Mouse (Mus musculus) ES-E14 (cell line): ENCODE results near the gene Tmem156. TPM values are rescaled to one million over a fixed set of nuclear protein-coding genes. Genes with fewer than 3 reads are reported as not detected.

ENCODE experiments used
- DNase-seq: peaks from one replicate; pipeline ENCODE4 v3.0.0-alpha.2; 2013; ENCODE audit warnings: low read depth, low spot score
- H3K27ac ChIP-seq: 2 replicates; pipeline ENCODE4 v1.5.1; 2012; ENCODE audit warnings: low read depth, mild to moderate bottlenecking, low read length, moderate library complexity, mixed read lengths; ENCODE audit not compliant: poor library complexity, insufficient read depth, severe bottlenecking
- H3K36me3 ChIP-seq: 2 replicates; pipeline ENCODE4 v1.6.1; 2012; ENCODE audit warnings: mild to moderate bottlenecking, low read length, moderate library complexity, mixed read lengths; ENCODE audit not compliant: control insufficient read depth, poor library complexity, insufficient read depth, severe bottlenecking
- H3K4me1 ChIP-seq, 2 experiments: fragments of 150-350 bp in 1 of 2; sonication (generic) in 1 of 2; 2 replicates each; pipeline ENCODE4 v1.6.1; 2012; ENCODE audit warnings: low read length in 2 of 2, mild to moderate bottlenecking in 1 of 2, mixed read lengths in 1 of 2; ENCODE audit not compliant: control insufficient read depth in 2 of 2, insufficient read depth in 2 of 2, poor library complexity in 1 of 2
- H3K4me3 ChIP-seq, 2 experiments: fragments of 150-350 bp in 1 of 2; sonication (generic) in 1 of 2; 2 replicates each; pipeline ENCODE4 v1.5.1; 2012; ENCODE audit warnings: low read length in 2 of 2, low read depth in 1 of 2, mild to moderate bottlenecking in 1 of 2, mixed read lengths in 1 of 2; ENCODE audit not compliant: insufficient read depth in 1 of 2, poor library complexity in 1 of 2, severe bottlenecking in 1 of 2
- H3K9ac ChIP-seq: 2 replicates; pipeline ENCODE4 v1.6.1; 2012; ENCODE audit warnings: low read depth, mild to moderate bottlenecking, low read length, mixed read lengths; ENCODE audit not compliant: poor library complexity, insufficient read depth, severe bottlenecking
- H3K9me3 ChIP-seq: fragments of 150-350 bp; sonication (generic); 2 replicates; pipeline ENCODE4 v1.6.1; 2012; ENCODE audit warnings: low read depth, mild to moderate bottlenecking, low read length; ENCODE audit not compliant: control insufficient read depth, insufficient read depth
- CHD2 ChIP-seq: IDR thresholded peaks from 2 replicates; pipeline ENCODE4 v1.6.1; 2014; ENCODE audit warnings: mild to moderate bottlenecking, low read depth, low read length, inconsistent platforms
- HCFC1 ChIP-seq: IDR thresholded peaks from 2 replicates; pipeline ENCODE4 v1.6.1; 2012; ENCODE audit warnings: low read length, inconsistent platforms, borderline replicate concordance; ENCODE audit not compliant: insufficient read depth
- MAFK ChIP-seq: IDR thresholded peaks from 2 replicates; pipeline ENCODE4 v1.6.1; 2014; ENCODE audit warnings: mild to moderate bottlenecking, low read depth, low read length, inconsistent platforms; ENCODE audit not compliant: insufficient read depth
- ZC3H11A ChIP-seq: IDR thresholded peaks from 2 replicates; pipeline ENCODE4 v1.6.1; 2012; ENCODE audit warnings: low read depth, mild to moderate bottlenecking, inconsistent platforms, low read length, borderline replicate concordance
- ZNF384 ChIP-seq: IDR thresholded peaks from 2 replicates; pipeline ENCODE4 v1.6.1; 2012; ENCODE audit warnings: low read depth, low read length, inconsistent platforms
- in situ Hi-C, 2 experiments: fragments of 600-800 bp; cut with MboI; formaldehyde crosslinking; loops; one replicate each; pipeline ENCODE4 v1.15.1; 2025; ENCODE audit warnings: low sequenced_read_pairs in 2 of 2, inconsistent platforms in 1 of 2; ENCODE audit not compliant: unreplicated experiment in 2 of 2
- total RNA-seq: library from RNA; depleted of rRNA; stranded (reverse); fragments of 300-350 nt; gene quantifications from 2 replicates; pipeline ENCODE4 v1.2.3, GENCODE M21; 2012

Gene Tmem156
- total RNA-seq, 1 experiment, result 0.40 TPM

GRCm38 (mm10) chr5:65106876-65107772, 15.2 kb upstream of the Tmem156 start, which contains the start of gene Klhl5:
Gene Klhl5 (plus strand): TSS chr5:65107539.
- H3K27ac ChIP-seq, result peak within 1 kb of the TSS; percentile 19; the same call in 1 of the 2 replicates
- peak; percentile 75 for DNase-seq
- H3K9ac ChIP-seq, result peak within 1 kb of the TSS; percentile 90
- H3K4me3 ChIP-seq, result peak within 1 kb of the TSS; percentile 70 to 100
- H3K36me3 ChIP-seq, result no peaks in the 10 kb centered on the region
- TF ChIP-seq ZC3H11A, result no peak
- TF ChIP-seq HCFC1, result no peak
- no peak for TF ChIP-seq ZNF384
- TF ChIP-seq CHD2, result no peak
- no peak for TF ChIP-seq MAFK
- in situ Hi-C loops, result no loop called here
- peaks cover 1 to 3% of the 10 kb centered on the region in 2 experiments; a peak in 2 of 4 replicates for H3K4me1 ChIP-seq
- H3K9me3 ChIP-seq, result no peaks in the 10 kb centered on the region

GRCm38 (mm10) chr5:65102641-65103042, 10.7 kb upstream of the Tmem156 start:
- Histone ChIP-seq H3K27ac (no peak overlapping the region), H3K4me1 (peaks cover 1 to 3% of the 10 kb centered on the region in 2 experiments; a peak in 2 of 4 replicates), H3K4me3 (no peak overlapping the region), H3K36me3 (no peaks in the 10 kb centered on the region), H3K9me3 (no peaks in the 10 kb centered on the region), H3K9ac (no peak overlapping the region)
- TF ChIP-seq ZNF384 (no peak), CHD2 (no peak), ZC3H11A (no peak), HCFC1 (no peak), MAFK (no peak)
- DNase-seq, result no peak
- in situ Hi-C loops, result no loop called here

GRCm38 (mm10) chr5:65102026-65102640, 10.2 kb upstream of the Tmem156 start:
- in situ Hi-C loops, result no loop called here
- TF ChIP-seq MAFK (no peak), CHD2 (no peak), ZC3H11A (no peak), HCFC1 (no peak), ZNF384 (no peak)
- no peak overlapping the region for H3K4me3 ChIP-seq
- DNase-seq, result peak; percentile 40
- no peaks in the 10 kb centered on the region for H3K9me3 ChIP-seq
- no peaks in the 10 kb centered on the region for H3K36me3 ChIP-seq
- H3K4me1 ChIP-seq, result peaks cover 1 to 3% of the 10 kb centered on the region in 2 experiments; a peak in 2 of 4 replicates
- H3K27ac ChIP-seq, result no peak overlapping the region
- no peak overlapping the region for H3K9ac ChIP-seq

- Histone ChIP-seq H3K9me3 (no peaks in the 10 kb centered on the region), H3K27ac (no peak overlapping the region), H3K4me1 (peaks cover 1% of the 10 kb centered on the region in 2 experiments; a peak in 2 of 4 replicates), H3K9ac (no peak overlapping the region), H3K4me3 (no peak overlapping the region), H3K36me3 (no peaks in the 10 kb centered on the region)
- no peak for TF ChIP-seq MAFK
- no peak for DNase-seq
- in situ Hi-C loops, result no loop called here
Measured at GRCm38 (mm10) chr5:65101621-65102020, 9.7 kb upstream of the Tmem156 start.

- Histone ChIP-seq H3K36me3 (no peaks in the 10 kb centered on the region), H3K27ac (no peak overlapping the region), H3K9me3 (no peaks in the 10 kb centered on the region), H3K4me1 (peaks cover 0 to under 1% of the 10 kb centered on the region in 2 experiments; a peak in 2 of 4 replicates), H3K4me3 (no peak overlapping the region), H3K9ac (no peak overlapping the region)
- in situ Hi-C loops, result no loop called here
- DNase-seq, result no peak
- no peak for TF ChIP-seq MAFK
- no peak for TF ChIP-seq HCFC1
- TF ChIP-seq ZNF384, result no peak
- no peak for TF ChIP-seq CHD2
- no peak for TF ChIP-seq ZC3H11A
Measured at GRCm38 (mm10) chr5:65101209-65101608, 9.3 kb upstream of the Tmem156 start.
